Mouse (Mus musculus): Measurements from ENCODE around the gene Padi4. TPM values are rescaled to one million over a fixed set of nuclear protein-coding genes. Genes with fewer than 3 reads are reported as not detected.

Gene Padi4
- 1 to 10 TPM in 1 of 3 experiments, under 1 TPM in 2; 0.82 to 3.4 (median 0.96) TPM for polyA plus RNA-seq (2017; shearing (Covaris generic))

GRCm38 (mm10) chr4:140774025-140774800 is at the start of gene Padi4:
Gene Padi4, minus strand, starts transcription at chr4:140774236.
- no peak for ATAC-seq

- ATAC-seq = no peak
These were observed 48.0 kb upstream of the Padi4 start for GRCm38 (mm10) chr4:140821988-140822387.

DNA sequence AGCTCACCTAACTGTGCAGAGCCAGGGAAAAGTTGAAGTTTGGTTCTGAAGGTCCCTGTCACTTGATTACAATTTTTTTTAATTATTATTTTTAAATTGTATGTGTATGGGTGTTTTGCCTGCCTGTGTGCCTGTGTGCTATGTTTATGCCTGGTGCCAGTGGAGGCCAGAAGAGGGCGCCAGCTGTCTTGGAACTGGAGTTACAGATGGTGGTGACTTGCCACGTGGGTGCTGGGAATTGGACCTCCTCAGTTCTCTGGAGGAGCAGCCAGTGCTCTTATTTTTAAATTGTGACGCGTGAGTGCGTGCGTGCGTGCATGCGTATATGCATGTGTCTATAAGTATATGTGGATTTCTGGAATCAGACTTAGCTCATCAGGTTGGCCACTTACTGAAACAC is 43.4 kb upstream of the Padi4 start:
- no peak for ATAC-seq

- peak; percentile 55 for ATAC-seq
These were observed 42.2 kb upstream of the Padi4 start for GRCm38 (mm10) chr4:140815996-140816917.

DNA sequence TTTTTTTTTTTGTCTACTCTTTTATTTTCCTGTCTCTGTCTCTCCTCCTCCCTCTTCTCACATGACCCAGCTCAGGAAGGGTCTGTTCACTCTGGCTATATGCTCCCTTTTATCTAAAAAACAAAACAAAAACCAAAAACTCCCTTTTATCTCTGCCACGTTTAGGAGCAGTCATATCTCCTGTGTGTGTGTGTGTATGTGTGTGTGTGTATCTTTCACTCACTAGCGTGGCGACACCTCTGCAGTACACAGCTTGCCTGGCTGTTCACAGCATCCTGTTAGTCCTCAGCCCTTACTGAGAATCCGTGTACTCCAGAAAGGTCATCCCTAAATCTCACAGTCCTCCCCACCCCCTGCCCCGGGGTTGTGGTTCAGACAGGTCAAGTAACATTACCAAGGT is 41.5 kb upstream of the Padi4 start:
- ATAC-seq = peak; percentile 73

- peak; percentile 59 for ATAC-seq
These were observed 40.5 kb upstream of the Padi4 start for GRCm38 (mm10) chr4:140814241-140815225.

- ATAC-seq = no peak
These were observed 39.5 kb upstream of the Padi4 start for GRCm38 (mm10) chr4:140813358-140814185.

- ATAC-seq = no peak
These were observed 38.6 kb upstream of the Padi4 start for GRCm38 (mm10) chr4:140812609-140813008.

- no peak for ATAC-seq
These were observed 38.2 kb upstream of the Padi4 start for GRCm38 (mm10) chr4:140812191-140812590.

DNA sequence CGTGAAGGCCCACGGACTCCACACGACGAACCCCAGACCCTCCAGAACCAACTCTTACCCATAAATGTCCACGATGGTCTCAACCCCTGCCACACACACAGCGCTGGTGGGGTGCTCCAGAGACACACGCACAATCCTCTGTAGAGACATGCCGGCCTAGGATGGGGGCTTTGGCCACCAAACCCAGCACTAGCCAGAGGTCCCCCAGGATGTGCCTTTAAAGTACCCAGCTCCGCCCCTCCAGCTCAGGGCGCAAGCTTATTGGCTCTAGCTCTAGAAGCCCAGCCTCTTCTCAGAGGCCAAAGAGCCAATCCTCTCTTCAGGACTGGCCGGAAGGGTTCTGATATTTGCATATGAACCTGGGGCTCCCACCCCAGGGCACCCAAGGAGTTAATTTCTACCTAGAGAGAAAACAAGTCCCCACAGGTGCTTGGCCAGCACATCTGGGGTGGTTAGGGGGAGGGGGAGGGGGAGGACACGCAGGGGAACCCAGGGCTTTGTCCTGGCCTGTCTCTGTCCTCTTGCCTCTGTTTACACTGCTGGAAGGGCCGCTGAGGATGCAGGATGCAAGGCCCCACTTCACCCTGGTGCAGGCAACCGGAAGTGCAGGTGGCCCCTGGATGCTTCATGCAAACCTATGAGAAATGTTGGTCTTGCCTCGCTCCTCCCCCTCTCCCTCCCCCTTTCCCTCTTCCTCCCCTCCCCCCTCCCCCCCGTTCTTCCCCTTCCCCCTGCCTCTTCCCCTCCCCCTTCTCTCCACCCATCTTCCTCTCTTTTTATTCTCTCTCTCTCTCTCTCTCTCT is 36.6 kb upstream of the Padi4 start, which contains the start of gene Padi3:
Gene Padi3, minus strand, starts transcription at position 191 of the 803 bp plus-strand sequence.
- ATAC-seq = no peak

DNA sequence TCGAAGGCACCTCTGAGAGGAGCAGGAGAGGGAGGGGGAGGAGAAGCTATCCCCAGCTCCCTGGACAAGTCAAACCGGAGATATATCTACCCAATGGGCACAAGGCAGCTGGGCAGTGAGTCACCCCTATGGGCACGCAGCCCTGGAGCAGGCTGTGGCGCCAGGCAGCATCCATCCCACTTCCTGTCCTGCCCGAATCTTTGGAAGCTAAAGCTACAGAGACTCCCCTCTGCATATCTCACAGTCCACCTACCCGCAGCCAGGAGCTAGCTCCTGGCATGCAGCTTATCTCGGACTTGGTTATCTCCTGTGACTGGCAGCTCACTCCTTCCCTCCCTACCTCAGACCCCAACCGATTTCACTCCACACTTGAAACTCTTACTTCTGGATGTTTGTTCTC is 35.1 kb upstream of the Padi4 start:
- no peak for ATAC-seq

DNA sequence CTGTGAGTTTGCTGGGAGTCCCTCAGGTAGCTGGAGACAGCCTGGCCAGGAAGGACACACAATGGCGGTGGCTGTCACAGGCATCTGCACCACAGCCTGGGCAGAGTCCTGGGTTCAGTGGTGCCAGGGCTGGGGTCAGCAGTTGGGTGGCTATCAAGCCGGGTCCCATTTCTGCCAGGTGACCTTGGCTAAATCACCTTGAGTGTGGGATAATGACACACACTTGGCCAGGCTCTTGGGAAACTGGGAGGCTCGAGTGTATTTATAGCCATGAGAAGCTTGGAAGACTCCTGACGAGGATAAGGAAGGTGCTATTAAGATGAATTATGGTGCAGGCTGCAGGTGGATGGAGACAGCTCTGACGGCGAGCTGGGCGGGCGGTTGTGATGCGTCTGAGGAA is 30.6 kb upstream of the Padi4 start:
- no peak for ATAC-seq

- no peak for ATAC-seq
These were observed 27.3 kb upstream of the Padi4 start for GRCm38 (mm10) chr4:140801364-140801763.

GRCm38 (mm10) chr4:140796786-140797185 is 22.8 kb upstream of the Padi4 start:
- no peak for ATAC-seq

GRCm38 (mm10) chr4:140794678-140795077 is 20.6 kb upstream of the Padi4 start:
- no peak for ATAC-seq

GRCm38 (mm10) chr4:140793795-140794194 is 19.8 kb upstream of the Padi4 start:
- ATAC-seq = no peak

GRCm38 (mm10) chr4:140792584-140792983 is 18.5 kb upstream of the Padi4 start:
- ATAC-seq = no peak

DNA sequence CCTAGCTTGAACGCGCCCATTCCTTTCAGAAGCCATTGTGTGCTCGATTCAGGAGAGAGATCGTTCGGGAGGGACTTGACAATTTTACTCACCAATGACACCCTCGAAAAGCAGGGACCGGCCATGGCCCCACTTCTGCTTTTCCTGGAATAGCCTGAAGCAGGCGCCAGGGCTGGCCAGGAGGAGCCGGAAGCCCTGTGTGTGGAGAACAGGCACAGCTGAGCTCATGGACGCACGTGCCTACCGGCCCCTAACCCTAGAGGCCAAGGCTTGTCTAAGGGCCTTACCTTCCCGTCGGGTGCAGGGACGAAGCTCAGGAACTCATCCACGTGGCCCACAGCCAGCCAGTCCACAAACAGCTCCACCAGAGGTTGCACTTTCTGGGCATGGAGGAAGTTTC is 17.0 kb upstream of the Padi4 start:
- ATAC-seq = no peak

DNA sequence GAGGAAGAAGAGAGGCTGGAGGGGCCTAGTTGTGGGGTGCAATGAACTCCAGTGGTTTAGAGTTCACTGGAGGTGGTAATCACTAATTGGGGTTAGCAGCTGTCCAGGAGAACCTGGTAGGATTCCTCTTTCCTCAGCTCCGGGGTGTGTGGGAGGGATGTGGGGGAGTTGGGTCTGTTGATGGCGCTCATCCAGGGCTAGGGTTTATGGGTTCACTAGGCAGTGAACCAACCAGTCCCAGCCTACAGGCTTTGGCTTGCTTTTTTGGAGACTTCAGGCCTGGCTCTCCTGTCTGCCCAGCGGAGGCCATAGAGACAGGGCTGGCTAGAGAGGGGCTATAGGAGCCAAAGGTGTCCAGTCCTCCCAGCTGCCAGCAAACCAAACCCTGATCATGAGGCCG is 15.9 kb upstream of the Padi4 start:
- no peak for ATAC-seq

- ATAC-seq = peak; percentile 50
These were observed 14.9 kb upstream of the Padi4 start for GRCm38 (mm10) chr4:140788983-140789382.

Data from inflammation-experienced regulatory T-cells, adult 6 months (primary cell).